Mouse (Mus musculus) liver (tissue): ENCODE results near the gene Cdc73.
"Not testable (repeated sequence)": the region's sequence is repeated elsewhere in the genome, so short reads cannot be mapped to it uniquely, and the experiment has no call there.

ENCODE experiments used
- DNase-seq: peaks from one replicate; pipeline ENCODE4 v3.0.0-alpha.2; 2020; ENCODE audit warnings: mixed read lengths

Gene Cdc73

DNA sequence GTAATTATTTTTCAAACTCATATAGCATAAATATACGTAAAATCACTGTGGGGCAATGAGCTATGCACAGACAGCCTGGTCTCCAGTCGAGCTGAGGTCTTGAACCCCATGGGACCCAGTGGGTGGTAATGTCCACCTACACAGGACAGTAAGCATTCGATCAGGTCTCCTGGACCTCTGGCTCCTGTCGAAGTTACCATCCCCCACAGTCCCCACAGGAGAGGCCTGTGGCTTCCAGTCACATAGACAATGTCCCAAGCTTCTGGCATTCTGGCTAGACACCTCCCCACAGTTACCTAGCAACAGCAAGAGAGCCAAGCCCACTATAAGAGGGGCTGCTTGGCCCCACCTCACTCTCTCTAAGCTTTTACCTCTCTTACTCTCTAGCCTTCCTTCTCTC is 37.9 kb downstream of the Cdc73 start:
- not testable (repeated sequence) for DNase-seq

GRCm38 (mm10) chr1:143663197-143663596 is 39.5 kb downstream of the Cdc73 start:
- no peak for DNase-seq

DNA sequence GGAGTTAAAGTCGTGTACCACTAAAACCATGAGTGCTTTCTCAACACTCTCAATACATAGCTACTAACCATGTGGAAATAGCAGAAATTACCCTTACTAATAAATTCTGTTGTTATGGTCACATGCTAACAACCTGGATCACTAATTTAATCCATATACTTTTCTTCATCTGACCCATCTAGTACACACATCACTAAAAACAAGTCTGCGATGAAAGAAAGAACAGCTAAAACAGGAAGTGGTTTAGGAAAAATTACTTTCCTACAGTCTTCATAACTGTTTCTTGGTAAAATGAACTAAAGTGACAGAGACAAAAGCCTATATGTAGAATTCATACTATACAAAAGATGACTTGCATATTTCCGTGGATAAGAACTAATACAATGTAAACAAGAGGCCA is 49.0 kb downstream of the Cdc73 start:
- DNase-seq = no peak

DNA sequence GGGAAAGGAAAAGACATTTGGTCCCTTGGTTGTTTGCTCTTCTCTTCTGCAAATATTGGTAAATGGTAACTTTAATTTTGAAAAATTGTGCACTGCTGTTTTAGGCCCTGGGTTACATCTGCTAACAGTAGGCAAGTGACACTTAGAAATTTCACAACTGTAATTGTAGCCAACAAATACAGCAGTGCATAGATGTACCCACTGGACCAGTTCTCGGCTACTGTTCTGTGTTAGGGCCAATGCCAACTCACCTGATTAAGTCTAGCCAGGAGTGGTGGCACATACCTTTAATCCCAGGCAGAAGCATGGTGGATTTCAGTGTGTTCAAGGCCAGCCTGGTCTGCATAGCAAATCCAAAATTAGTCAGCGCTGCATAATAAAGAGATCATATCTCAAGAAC is 52.4 kb downstream of the Cdc73 start:
- DNase-seq = no peak

DNA sequence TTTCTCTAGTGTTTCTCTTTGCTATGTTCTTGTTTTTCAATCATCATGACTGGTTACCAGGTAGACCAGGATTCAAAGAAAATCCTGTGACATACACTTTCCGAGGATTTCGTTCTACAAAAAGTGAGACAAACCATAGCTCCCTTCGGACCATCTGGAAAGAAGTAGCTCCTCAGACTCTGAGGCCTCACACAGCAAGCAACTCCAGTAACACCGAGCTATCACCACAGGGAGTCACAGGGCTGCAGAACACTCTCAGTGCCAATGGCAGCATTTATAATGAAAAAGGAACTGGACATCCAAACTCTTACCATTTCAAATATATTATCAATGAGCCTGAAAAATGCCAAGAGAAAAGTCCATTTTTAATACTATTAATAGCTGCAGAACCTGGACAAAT is 56.5 kb downstream of the Cdc73 start:
- no peak for DNase-seq

- DNase-seq = no peak
These were observed 57.3 kb downstream of the Cdc73 start for GRCm38 (mm10) chr1:143645386-143645785.

GRCm38 (mm10) chr1:143644221-143644620 is 58.5 kb downstream of the Cdc73 start:
- no peak for DNase-seq

- no peak for DNase-seq
These were observed 61.9 kb downstream of the Cdc73 start, which contains the start of gene B3galt2 for GRCm38 (mm10) chr1:143640650-143641407. TSS of gene B3galt2 (plus strand) at chr1:143640664.

- no peak for DNase-seq
These were observed 69.7 kb downstream of the Cdc73 start for GRCm38 (mm10) chr1:143632854-143633587.

DNA sequence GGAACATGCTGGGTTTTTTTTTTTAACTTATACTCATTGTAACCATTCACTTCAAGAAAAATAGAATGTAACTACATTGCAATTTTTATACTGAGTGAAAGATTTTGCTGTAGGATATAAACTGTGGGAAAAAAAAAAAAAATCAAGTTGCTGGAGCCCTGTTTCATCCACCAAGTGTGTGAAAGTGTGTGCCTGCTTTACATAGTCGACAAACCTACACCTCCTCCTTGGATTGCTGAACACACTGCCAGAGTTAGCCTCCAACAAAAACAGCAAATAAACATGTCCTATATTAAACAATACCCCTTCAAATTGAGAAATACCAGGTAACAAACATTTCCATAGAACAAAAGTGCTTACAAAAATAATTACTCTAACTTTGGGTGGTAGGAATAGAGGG is 70.3 kb downstream of the Cdc73 start:
- DNase-seq = no peak

DNA sequence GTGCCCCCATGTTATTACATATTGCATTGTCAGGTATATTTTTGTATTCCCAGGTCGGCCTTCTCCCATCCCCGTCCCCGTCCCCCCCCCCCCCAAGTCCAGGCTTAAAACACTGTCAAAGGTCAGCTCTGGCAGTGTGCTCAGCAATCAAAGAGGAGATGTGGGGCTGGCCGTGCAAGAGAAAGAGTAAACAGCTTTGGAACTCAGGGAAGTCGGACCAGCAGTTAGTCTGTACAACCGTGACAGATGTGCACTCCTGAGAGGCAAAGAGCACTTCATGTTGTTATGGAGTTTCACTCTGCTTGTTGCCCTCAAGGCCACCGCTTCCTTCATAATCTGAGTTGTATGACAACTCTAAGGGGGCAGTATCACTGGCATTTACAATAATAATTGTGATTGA is 71.4 kb downstream of the Cdc73 start:
- peak; percentile 16 for DNase-seq

- DNase-seq = no peak
These were observed 80.1 kb downstream of the Cdc73 start for GRCm38 (mm10) chr1:143622634-143623033.

- no peak for DNase-seq
These were observed 80.8 kb downstream of the Cdc73 start for GRCm38 (mm10) chr1:143621930-143622329.

- DNase-seq = no peak
These were observed 82.9 kb downstream of the Cdc73 start for GRCm38 (mm10) chr1:143619760-143620159.

DNA sequence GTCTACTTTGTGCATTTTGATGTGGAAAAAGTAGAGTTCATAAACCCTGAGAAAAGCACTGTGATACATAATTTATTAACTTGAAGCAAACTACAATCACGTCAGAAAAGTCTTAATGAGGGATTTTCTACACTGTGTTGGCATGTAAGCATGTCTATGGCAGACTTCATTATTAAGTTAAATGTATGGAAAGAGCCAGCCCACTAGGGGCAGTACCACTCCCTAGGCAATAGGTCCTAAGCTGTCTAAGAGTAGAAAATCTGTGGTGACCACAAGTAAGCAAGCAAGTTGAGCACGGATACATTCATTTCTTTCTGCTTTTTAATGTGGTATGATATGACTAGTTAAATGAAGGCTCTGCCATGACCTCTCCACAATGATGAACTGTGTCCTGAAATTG is 89.8 kb downstream of the Cdc73 start:
- DNase-seq = no peak

DNA sequence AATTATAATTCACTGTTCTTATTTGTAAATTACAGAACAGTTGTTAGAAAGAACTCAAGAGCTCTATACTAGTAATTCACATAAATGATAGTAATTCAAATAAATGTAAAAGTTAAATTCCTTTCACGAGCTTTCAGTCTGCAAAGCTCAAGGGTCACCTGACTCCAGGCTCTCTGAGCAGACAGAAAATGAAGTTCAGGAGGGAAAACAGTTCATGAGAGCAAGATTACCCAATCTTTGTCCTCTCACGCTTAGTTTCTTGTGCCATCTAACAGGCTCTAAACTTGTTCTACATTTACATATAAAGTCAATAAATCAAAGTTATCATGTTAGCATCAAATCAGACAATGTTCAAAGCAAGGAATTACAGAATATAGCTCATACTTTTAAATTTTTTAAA is 93.8 kb downstream of the Cdc73 start:
- DNase-seq = no peak

DNA sequence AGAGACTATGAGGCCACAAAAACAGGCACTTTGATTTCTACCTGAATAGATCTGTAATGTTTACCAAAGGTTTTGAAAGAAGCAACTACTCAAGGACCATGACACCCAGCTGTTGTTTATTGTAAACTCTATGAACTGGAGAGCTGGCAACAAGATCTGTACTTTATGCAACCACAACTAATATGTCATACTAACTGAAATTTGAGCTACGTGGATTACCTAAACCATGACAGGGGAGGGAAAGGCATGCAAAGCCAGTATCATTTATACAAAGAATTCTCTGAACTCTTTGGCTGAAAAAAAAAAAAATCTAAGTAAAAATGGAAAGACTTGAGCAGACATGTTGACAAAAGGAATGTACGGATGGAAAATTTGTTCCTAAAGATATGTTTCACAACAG is 105.8 kb downstream of the Cdc73 start:
- no peak for DNase-seq

DNA sequence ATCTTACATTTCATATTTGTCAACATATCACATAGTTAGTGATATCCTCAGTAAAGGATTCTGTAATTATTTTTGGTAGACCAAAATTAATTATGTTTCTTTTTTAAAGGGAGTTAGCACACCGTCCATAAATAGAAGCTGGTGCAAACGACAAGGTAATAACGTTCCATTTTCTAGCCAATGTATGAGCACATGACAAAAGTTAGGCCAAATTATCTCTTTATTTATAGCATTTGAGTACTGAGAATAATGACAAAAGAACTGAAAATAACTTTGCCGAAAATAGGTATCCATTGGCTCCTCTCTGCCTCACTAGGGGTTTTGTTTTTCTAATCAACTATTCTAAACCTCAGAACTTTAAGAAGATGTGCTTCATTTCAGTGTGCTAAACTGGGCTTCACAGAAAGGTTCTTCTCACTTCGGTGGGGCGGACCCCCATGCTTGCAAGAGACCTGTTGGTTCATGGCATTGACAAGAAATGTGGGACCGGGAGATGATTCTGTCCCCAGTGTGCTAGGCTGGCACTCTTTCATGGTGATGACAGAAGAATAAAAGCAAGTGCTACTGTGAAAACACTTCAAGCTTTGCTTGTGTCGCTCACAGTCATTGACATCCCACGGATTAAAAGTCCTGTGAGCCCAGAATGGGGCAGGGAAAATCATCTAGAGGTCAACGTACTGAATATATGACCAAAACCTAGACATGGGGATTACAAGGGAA is 125.7 kb downstream of the Cdc73 start:
- no peak for DNase-seq

GRCm38 (mm10) chr1:143558235-143558634 is 144.5 kb downstream of the Cdc73 start:
- DNase-seq = no peak

GRCm38 (mm10) chr1:143555533-143555932 is 147.2 kb downstream of the Cdc73 start:
- DNase-seq = no peak

DNA sequence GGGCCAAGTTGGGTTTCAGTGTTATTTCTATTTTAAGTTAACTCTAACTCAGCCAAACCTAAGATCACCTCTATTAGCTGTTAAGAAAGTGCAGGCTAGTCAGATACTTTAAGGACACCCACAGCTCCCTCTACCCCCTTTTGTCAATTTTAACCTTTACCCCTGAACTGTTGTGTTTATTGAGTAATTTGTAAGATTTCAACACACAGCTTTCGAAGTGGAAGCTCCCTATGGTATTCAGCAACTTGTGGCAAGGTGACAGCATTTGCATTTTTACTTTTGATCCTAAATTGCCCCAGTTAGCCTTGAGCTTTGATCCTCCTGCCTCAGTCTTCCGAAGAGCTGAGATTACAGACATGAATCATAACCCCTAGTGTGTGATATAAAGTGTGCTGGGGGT is 148.1 kb downstream of the Cdc73 start:
- DNase-seq = no peak
